Mouse (Mus musculus) frontal cortex, adult 2 months (tissue): ENCODE measurements at regions not wholly inside any gene's neighbourhood (a gene's known extent, or its start where the extent isn't known, plus 50 kb on each side); places are given as distances from the start of the nearest gene placed in this dataset.
A peak's percentile ranks its signal among the peaks of the same experiment; 100 is the strongest.

ENCODE experiments used
- DNase-seq, 2 experiments: peaks; one replicate each; pipeline ENCODE4 v3.0.0; 2022; ENCODE audit warnings: low spot score in 1 of 2; ENCODE audit errors: extremely low spot score in 1 of 2

DNA sequence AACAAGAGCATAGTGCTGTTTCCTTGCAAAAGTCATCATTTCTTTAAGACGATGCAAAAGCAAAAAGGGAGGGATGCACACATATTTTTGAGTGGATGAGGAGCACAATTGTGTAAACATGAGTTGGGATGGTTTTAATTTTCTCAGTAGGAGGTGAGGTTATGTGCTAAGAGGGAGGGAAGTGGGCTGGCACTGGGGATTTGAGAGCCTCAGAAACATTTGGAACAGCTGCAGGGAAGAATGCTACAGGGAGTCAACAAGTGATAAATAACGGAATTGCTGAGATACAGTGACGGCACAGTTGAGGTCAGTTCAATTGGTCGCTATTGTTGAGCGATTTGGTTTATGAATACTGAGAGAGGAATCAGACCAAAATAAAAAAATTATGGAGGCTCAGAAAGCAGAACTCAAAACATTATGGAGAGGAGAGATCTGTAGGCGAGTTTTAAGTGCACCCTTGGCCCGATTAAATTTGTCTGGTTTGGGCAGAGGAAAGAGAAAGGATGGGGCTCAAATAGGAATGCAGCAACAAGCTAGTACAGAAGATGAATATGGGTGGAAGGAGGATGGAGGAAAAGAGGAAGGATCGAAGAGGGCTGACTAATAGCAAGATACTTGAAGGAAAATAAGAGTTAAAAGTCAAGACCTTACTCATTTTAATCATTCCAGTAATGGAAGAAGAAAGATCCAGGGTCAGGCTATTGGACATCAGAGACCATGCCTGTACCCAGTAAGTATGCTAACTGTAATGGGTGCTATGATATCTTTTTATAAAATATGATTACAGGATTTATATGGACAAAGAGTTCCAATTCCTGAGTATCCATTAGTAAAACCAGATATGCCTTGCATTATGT is 259.0 kb downstream of the Trim52 start:
- no peak for DNase-seq

DNA sequence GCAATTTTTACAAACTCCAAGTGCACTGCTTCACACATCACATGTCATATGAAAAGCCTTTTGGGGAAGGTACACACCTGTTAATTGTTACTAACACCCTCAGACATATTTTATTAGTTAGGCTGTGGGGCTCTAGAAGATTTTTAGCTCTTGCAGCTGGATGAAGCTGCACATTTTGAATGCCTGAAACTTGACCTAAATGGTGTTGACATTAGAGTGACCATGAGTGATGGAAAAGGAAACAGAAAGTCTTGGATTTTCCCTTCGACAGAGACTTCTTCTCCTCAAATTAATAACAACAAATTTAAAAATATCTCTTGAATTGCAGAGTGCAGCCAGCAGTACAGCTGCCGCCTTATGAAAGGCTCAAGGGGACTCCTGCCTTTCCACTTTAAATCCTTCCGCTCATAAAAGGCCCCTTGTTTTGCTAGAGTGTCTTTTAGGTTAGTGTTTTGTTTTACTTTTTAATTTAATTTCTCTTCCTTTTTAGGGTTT is 259.7 kb downstream of the Trim52 start:
- no peak for DNase-seq

DNA sequence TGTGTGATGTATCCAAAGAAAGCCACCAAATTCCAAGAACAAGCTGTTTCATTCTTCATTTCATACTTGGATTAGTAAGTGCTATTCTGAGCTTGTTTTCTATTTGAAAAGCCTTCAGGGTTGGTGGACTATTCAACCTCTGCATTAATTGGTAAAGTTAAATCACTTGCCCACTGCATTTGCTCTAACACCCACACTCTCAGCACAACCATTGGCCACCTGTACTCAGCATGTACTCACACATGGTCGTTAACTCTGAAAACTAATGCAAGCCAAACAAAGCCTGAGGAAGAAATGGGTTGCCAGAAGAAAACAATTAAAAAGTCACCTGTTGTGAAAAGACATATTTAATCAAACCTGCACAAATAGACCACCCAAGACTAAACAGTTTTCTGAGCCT is 267.5 kb downstream of the Trim52 start:
- DNase-seq: no peak

DNA sequence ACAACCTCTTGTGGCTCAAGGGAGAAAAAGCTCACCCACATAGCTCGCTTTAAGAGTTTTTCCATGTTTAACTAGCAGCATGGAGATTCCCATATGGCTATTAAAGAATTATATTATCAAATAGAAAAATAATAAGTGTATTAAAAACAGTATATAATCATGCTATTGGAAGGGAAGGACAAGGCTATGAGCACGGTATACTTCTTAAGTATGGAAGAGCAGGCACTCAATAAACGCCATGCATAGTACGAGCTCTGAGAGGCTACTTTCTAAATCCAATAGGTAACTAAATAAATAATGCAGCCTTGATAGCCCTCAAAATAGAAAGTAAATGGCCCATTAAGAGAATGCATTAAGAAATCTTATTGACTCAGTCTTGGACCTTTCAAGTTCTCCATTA is 273.6 kb downstream of the Trim52 start:
- no peak for DNase-seq

DNA sequence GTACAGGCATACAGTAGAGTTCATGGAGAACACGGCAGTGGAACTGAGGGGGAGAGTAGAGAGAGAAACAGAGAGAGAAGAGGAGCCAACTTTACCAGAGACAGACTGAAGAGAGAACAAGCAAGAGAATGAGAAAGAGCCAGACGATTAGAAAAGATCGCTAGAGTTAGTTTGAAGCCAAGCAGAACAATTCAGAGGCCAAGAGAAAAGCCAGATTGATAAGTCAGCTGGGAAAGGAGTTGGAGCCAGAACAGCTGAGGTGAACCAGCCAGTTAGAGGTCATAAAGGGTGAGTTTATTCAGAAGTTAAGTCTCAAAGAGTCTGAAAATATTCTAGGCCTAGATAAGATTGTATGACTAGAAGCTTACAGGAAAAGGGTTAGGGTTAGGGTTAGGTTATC is 281.7 kb downstream of the Trim52 start:
- DNase-seq: no peak

DNA sequence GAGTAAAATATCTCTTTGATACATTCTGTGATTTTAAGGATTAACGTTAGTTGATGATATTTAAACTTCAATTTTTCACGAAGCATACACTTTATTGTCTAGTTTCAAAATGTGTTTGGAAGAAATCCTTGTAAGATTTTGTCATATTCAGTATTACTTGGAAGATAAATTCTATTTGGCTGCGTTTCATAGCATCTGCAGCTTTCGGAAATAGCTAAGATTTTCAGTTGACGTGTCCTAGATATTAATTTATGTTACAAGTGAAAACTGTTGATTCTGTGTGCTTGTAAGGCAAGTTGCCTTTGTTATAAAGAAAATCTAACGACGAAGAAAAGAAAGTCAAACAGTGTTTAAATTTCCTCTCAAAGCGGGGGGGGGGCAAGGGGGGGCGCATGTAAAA is 284.5 kb downstream of the Trim52 start:
- peak in 1 of 2 experiments; percentile 4 for DNase-seq

GRCm38 (mm10) chr14:106393978-106394377 is 288.0 kb downstream of the Trim52 start:
- DNase-seq: no peak

DNA sequence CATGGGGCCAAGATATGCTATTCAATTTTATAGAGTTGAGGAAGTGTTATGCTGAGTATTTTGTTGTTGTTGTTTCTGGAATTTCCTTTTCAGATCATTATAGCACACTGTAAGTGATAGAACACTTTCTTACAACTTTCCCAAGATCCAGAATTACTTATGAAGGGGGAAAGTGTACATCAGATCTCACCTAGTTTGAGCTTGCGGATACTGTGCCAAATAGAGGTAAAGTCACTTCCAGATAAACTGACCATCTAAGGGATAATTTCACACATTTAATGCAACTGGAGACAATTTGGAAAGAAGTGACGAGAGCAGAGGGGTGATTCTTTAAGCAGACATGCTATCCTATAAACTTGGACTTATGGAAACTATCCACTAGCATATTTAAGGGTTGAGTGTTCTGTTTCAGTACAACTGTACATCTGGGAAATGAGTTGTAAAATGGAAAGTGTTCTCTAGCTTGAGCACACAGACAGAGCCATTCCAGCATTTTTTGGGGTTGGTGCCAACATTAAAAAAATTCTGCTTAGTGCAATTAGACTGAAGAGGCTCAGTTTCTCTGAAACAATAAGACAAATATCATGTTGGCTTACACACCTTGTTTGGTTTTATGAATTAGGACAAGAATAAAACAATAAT is 307.0 kb downstream of the Trim52 start:
- DNase-seq: no peak

- no peak for DNase-seq
Measured at GRCm38 (mm10) chr14:106424714-106425113, 318.7 kb downstream of the Trim52 start.

DNA sequence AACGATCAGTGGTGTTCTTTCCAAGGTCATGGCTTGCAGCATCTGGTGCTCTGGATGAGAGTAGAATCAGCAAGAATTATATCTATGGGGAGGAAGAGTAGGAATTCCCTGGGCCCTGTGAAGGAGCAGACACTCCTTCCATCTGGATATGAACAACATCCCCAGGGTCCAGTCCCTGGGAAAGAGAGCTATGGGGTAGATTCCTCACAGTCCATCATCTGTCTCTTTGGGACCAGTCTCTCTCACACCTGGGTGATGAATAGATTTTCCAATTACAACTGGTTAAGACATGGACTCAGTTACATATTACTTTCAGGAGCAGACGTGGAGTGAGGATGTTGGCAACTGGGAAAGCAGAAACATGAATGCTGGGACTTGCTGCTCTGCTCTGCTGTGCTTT is 322.6 kb downstream of the Trim52 start:
- no peak for DNase-seq

DNA sequence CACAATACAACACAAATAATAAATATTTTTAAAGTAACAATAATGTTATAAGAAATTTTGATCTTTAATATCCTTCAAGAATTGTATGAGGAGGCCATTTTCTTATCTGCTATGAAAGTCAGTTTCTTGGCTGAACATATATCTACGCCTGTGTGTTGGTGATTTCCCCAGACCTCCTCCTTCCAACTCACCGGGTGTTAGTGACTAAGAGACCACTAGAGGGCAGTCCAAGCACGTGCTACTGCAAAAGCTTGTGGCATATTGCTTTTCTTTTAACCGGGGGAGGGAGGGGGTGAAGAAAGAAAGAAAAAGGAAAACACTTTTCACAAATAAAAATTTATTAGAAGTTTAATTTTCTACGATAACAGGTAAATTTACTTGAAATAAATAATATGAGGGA is 333.3 kb downstream of the Trim52 start:
- DNase-seq: peak; percentile 38 to 88

- no peak for DNase-seq
Measured at GRCm38 (mm10) chr14:106489074-106489473, 383.1 kb downstream of the Trim52 start.

DNA sequence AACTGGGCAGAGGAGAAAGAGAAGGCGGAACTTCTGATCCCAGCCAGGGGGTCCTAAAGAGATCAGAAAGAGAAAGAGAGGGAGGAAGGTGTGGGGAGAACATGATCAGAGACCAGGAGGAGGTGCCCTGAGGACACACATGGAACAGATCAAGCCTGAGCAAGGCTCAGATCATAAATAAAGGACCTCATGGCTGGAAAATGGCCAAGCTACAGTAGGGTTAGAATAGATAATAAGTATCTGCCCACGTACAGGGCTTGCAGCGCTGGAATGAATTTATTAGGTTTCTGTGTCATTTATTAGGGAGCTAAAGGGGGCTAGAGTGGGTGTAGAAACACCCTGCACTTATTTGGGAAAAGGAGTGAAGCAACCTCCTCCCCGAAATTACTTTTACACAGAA is 385.4 kb downstream of the Trim52 start:
- no peak for DNase-seq

GRCm38 (mm10) chr14:106500344-106501135 is 394.5 kb downstream of the Trim52 start:
- DNase-seq: peak; percentile 22 to 85

GRCm38 (mm10) chr14:106506921-106507320 is 400.9 kb downstream of the Trim52 start:
- DNase-seq: peak; percentile 84 to 87

GRCm38 (mm10) chr14:106518552-106519358 is 412.8 kb downstream of the Trim52 start:
- no peak for DNase-seq

GRCm38 (mm10) chr14:106520808-106521207 is 414.8 kb downstream of the Trim52 start:
- DNase-seq: no peak

DNA sequence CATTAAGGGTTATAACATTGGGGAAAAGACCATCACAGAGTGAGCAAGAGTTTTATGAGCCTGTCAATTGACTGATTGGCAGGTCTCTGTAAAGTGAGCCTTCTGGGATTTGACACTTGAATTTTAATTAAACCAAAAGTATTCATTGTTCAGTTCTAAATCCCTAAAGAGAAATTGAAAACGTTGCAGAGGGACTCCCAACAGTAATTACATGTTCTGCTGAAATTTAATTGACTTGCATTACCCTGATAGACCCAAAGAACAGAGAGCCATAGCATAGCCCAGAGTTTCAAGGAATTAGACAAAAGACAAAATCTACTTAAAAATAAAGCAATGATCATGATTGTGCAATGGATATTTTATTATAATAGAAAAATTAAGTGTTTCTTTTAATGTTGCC is 444.2 kb downstream of the Trim52 start:
- DNase-seq: no peak

- DNase-seq: no peak
Measured at GRCm38 (mm10) chr14:106579281-106579680, 473.3 kb downstream of the Trim52 start.

DNA sequence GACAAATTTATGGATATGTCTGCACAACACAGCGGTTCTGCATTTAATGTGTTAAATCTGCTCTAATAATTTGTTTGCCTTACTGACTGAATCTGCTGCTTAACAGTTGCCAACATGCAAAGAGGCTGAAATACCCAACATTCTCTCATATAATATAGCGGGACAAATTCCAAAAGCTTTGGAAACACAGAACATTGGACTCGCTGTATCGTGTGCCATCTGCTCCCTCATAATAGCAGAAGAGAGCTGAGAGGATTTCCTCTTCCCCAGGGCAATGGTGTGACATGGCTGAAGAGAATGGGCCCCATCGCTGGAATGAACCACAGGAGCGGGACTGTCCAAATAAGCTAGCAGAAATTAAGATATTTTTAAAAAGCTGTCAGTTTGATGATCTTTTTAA is 475.9 kb downstream of the Trim52 start:
- DNase-seq: no peak
